Mouse (Mus musculus) cerebellum, postnatal 36 days (tissue): ENCODE measurements around the gene Mob2.
A peak's percentile ranks its signal among the peaks of the same experiment; 100 is the strongest.

ENCODE experiments used
- DNase-seq, 2 experiments: peaks; one replicate each; pipeline ENCODE4 v3.0.0; 2021 to 2022; ENCODE audit warnings: mixed read lengths in 2 of 2

Gene Mob2

DNA sequence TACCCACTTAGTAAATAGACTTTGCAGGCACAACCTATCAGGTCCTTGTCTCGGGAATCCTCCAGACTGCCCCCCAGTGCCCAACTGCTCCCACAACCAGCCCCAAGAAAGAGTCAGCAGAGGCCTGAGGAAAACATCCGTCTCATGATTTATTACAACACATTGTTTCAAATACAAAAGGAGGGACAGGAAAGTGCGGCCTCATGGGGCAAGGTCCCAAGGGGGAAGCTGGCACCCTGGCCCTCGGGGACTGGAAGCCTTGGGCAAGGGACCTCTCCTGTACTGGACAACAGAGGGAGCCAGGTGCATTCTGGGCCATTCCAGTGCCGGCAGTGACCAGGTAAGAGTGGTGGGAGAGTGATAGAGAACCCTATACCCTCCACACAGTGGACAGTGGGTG is 18.5 kb upstream of the Mob2 start:
- peak; percentile 3 to 4 for DNase-seq

DNA sequence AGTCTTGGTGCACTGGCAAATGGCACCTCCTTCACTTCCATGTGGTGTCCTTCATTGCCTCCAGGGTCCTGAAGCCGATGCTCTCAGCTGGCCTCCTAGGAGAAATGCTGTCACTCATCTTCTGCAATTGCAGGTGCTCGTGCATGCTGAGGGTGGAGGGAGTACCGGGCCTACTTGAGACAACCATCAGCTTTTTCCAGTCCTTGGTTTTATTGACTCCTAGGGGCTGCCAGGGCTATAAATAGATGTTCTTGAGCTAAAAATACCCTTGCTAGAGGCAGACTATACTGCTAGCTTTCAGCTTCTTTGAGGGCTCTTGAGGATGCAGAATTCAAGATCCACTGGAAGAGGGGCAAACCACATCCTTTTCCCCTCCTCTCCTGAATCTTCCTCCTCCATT is 16.3 kb upstream of the Mob2 start:
- DNase-seq, result peak in 1 of 2 experiments; percentile 21

DNA sequence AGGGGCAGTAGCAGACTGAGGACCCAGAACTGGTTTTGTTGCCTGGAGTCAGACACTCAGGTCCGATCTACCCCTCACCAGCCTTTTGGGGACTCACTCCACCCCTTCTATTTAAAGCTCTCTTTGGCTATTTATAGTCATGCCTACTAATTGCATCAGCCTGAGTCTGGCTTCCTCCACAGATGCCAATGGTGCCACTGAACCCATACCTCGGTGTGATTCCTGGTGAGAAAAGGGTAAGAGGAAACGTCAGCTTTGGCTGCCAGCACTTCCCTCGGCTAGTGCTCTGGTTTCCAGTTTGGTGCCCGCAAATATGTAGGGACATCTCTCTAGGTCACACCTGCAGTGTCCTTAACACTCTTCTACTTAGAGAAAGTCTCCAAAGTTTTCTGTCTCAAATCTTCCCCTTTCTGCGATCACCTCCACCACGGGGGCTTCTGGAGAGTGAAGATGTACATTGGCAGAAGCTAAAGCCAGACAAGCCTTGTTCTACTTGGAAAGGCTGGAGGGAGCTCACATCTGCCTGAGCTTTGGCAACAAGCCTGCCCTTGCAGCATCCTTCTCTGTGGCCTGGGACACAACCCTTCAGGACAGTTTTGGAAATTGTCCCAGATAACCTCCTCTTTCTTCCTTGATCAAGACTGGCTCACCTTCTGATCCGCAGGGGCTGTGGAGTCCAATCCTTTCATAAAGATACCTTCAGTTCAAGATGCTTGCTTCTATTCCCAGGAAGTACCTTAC is 13.5 kb upstream of the Mob2 start:
- DNase-seq, result peak in 1 of 2 experiments; percentile 5

DNA sequence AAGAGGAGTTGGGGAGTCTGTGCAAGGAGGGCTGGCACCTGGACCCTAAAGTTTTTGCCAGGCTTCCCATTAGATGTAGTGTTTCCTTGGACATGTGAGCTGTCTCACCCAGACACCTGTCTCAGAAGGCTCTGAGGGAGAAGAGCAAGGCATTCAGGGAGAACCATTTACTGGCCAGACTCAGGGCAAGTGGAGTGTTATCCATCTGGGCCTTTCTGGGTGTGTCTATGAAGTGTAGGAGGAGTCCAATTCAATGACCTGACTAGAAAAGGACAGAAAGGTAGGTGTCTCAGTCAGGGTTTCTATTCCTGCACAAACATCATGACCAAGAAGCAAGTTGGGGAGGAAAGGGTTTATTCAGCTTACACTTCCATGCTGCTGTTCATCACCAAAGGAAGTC is 10.9 kb upstream of the Mob2 start:
- no peak for DNase-seq

DNA sequence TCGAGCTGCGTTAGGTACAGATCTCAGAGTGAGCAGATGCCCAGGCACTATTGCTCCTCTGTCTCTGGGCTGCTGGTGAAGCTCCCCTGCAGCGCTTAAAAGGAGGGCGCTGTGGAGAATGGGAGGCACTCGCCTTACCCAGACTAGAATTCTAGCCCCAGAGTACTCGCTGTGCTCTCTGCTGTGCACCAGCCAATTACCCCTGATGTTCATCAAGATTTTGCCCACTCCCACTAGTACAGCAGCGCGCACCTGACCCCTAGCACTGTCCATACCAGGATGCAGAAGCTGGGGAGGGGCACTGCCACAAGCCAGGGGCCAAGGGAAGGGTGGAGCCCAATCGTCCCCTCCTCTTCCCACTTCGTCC is 10.3 kb upstream of the Mob2 start:
- DNase-seq, result no peak

DNA sequence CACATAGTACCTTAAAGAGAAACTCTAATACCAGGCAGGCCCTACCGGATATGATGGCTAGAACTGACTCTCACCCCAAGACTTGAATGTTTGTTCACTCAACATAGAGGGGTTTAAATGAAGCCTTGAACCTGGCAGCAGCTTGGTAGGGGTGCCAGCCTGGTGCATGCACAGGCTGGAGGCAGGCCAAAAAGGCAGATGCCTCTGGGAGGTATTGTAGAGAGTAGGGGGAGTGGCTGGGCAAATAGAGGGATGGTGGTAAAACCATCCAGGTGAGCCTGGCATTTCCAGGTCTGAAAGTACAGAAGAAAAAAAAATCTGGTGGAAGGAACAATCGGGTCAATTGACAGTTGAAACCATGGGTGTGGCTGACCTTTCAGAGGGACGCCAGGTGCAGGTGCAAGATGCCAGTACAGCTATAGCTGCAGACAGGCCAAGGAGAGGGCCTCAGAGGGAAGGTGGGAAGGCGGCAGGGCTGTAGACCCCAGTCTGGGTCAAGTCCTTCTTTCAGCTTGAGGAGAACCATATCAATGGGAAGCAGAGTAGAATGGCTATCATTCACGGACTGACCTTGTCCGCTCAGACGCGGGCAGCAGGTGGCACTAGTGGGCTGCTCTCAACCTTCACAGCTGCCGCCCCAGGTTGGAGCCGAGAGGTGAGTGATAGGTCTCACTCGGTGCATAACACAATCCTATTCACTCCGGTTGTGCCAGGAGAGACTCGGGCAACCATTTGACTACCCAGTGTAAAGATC is 9.8 kb upstream of the Mob2 start:
- peak; percentile 90 to 91 for DNase-seq

DNA sequence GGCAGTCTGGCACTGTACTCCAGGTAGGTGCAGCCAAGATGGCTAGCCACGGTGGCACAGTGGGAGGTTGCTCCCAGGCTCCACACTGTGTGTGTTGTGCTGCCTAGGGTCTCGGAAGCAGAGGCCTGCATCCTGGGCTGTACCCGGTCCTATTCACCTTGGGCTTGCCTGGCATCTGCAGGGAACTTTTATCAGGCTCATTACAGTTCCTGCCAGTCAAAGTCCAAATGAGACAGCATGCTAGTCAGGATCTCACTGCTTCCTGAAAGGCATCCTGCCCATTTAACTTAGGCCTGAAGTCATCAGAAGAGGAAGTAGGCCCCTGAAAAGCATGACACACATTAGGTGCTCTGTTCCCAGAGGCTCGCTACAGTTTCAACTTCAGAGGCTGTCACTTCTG is 7.6 kb upstream of the Mob2 start:
- no peak for DNase-seq

DNA sequence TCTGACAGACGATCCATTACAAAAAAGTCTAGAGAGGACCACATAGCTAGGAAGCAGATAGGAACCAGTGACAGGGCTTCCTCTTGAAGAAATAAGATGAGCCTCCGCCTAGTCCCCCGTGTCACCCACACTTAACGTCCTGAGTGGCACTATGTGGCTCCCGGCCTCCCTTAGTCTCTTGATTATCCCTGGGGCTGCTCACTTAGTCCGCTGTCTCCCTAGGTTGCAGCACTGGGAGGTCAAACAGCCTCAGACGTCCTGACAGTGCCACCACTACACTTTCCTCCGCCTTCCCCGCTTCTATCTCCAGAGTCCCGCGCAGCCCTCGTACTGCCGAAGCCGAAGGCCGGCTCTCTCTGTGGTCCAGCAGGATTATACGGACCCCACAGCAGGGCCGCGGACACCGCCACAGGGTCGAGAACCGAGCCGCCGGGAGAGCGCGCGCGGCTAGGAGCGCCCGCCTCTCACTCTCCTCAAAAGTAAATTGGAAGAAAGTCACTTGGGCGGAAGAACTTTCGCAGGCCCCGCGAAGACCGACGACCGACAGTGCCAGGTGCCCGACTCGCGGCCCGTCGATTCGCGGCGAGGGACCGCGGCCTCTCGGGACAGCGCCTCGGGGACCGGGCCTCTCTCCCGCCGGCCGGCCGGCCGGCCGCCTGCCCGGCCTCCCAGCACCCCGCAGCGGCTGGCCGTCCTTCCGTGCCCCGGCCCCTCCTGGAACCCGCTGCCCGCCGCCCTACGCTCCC is 507 bp downstream of the Mob2 start:
- DNase-seq, result peak in 1 of 2 experiments; percentile 23

DNA sequence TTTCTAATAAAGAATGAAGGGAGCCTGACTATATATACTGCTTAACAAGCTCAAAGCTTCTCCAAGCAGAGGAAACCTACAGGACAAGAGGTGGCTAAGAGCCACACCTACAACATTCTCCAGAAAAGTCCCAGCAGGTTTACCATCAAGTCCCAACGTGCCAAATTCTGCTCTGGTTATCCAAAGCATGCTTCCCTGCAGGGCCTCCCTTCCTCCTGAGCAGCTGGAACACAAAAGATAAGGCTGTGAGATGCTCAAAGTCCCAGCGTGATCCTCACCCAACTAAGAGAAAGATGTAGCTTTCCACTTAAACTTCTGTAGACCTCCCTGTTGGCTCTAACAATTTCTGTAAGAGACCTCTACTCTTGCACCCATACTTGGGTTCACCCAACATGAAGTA is 1.8 kb downstream of the Mob2 start:
- DNase-seq, result no peak

DNA sequence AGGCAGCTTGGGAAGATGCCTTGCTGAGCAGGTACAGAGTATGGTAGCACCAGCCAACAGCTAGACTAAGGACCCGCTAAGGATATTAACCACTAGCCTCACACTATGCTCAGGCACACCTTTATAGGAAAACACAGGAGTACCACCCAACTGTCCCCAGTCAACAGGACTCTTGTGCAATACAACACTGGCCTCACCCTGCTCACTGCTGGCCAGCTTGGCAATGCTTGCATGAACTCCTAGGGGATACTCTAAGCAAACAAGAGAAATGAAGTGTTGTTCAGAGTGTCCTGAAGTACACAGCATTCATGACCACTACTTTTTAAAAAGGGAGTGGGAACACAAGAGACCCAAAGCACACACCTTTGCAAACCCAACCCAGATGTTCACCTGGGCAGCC is 3.7 kb downstream of the Mob2 start:
- DNase-seq, result no peak

DNA sequence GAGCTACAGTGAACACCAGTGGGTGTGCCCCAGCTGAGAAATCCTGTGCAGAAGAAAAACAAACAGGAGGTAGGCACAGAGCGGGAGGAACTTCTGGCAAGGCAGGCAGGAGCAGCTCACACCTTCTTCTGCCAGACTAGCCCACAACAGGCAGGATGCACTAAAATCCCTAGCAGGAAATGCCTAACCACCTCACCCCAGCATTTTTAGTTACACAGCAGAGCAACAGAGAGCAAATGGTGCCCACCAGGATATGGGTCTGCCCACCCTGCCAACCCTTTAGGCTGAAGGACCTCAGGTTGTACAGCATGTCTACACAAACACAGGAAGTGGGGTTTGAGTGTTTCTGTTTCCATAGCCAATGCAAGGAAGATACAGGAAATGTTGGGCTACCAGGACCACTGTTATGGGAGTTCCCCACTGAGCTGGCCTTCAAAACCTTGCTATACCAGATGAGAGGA is 4.2 kb downstream of the Mob2 start:
- no peak for DNase-seq

DNA sequence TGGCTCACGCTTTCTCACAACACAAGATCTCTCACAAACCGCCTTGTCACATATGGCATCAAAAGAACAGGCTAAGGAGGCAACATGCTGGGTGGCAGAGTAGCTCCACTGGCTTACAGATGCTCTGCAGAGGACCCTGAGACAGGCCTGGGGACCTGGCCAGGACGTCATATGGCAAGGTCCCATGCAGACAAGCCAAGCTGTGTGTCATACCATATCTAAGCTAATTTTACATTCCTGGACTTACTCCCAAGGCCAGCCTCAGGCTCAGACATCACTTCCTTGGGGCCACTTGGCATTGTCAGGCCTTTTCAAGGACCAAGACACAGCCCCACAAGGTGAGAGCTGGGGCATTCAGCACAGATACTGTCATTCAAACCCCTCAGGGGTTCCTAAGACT is 5.4 kb downstream of the Mob2 start:
- DNase-seq, result no peak

DNA sequence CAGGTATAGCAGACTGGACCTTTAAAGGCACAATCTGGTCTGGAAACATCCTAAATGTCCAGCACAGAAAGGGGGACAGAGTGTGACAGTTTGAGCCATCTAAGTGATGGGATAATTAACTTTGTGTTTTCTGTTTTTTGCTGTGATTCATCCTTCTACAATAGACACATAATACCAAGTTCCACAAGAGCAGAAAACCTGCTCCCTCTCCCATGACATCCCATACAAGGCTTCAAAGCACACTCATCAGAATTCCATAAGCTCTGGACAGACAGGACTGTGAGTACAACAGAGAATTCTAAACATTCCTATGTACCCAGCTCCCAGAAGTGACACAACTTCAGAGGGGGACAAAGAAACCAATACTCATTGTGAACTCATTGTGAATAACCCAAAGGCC is 10.3 kb downstream of the Mob2 start:
- no peak for DNase-seq

DNA sequence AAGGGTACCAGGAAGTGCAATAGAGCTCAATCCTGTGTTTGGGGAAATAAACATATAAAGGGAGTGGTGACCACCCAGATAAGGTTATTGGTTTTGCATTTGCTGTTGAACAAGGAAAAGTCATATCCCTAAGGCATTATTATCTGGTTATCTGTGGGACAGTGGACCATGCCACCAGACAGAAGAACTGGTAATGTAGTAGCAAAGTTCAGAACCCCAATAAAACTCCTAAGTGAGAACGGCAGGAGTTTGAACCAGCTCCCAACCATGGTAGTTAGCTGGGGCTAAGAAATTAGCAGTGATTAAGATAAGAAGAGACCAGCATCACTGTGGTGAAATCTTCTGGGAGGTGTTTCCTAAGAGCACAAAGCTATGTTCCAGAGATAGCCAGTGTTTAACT is 14.9 kb downstream of the Mob2 start:
- DNase-seq, result no peak

DNA sequence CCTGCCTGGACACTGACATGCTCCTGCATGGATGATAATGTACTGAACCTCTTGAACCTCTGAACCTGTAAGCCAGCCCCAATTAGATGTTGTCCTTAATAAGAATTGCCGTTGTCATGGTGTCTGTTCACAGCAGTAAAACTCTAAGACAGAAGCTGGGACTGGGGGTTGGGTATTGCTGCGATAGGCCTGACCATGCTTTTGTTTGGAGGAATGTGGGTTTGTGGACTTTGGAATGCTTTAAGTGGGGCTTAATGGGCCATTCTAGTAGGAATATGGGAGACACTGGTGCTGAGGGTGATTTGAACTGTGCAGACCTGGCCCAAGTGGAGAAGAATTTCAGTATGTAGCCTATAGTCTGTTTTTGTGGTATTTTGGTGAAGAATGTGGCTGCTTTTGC is 15.5 kb downstream of the Mob2 start:
- no peak for DNase-seq

DNA sequence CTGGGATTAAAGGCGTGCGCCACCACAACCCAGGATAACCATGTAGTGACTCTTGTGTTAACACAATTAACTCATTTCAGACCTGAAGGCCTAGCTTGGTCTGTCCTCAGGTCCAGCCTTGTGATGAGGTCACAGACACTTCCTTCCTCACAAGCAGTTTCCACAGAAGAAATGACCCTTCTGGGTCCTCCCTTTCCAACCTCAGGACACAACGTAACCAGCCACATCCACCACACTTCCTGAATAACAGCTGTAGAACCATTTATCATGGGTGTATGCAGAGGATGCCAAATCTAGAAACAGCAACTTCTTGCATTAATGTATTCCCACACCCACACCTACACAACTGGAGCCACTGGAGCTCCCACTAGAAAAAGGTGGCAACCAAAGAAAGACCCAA is 20.1 kb downstream of the Mob2 start:
- no peak for DNase-seq

DNA sequence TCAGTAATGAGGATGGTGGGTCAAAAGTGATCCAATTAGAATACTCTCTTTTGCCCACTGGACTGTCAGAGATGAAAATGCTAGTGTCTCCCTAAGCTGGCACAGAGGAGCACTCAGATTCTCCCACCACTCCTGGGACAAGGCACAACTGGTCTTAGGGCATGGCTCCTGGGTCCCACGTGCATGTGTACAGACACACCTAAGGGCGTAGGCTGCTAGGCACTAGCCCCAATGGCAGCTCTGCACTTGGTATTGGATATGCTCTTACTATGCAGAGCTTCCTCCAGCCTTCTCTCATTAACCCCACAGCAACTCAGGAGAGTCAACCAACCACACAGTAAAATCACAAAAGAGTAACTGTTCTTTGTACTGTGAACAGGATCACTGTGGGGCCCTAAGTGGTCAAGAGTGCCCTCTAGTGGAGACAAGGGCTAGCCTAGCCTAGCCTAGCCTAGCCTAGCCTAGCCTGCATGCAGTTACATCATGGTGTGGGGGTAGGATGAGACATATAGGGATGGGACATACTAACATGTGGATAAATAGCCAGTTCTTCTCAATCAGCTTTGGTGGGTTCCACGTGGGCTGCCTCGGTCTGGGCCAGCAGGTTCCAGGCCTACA is 23.2 kb downstream of the Mob2 start:
- DNase-seq, result peak; percentile 67 to 70

DNA sequence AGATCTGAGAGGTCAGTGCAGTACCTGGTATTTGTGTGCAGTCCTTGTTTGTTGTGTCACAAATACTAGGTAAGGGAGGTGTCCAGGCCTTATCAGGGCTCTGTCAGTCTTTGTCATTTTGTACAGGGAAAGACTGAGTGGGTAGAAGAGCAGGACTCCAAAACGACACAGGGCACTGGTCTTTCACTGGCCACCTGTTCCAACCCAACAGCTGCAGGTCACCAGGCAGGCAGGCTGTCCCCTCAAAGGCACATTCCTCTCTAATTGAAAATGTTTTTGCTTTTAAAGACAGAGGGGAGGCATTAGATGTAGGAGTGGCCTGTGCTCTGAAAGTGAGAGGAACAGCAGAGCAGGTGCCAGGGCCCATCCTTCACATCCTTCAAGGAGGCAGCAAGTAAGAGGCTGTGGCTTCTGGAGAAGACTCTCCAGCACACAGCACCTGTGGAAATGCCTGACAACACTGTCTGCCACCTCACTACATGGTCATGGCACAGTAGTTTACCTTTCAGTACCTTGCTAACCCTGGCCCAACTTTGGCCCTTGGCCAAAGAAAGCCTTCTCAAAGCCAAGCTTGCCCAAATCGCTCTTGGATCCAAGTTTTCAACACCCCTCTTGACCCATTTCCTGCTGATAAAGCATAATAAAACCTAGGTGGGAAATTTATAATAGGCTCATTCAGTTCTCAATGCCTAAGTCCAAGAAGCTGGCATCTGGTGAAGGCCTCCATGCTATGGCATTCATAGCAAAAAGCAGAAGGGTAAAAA is 25.6 kb downstream of the Mob2 start:
- DNase-seq, result no peak

DNA sequence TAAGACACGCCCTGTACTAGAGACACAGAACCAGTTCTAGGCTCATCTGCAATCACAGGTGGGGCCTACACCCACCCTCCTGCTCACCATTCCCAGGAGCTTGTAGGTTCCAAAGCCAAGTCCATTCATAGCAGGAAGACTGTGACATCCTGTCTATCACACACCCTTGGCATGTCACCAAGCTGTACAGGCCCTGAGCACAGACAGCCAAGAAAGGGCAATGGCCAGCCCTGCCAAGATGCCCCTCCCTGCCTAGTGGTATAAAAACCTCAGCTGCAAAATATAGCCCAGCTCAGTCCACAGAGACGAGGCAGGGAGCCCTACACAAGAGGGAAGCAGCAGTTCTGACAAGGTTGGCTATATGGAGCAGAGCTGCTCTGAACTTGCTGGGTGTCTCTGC is 26.7 kb downstream of the Mob2 start:
- DNase-seq, result peak; percentile 52 to 63

DNA sequence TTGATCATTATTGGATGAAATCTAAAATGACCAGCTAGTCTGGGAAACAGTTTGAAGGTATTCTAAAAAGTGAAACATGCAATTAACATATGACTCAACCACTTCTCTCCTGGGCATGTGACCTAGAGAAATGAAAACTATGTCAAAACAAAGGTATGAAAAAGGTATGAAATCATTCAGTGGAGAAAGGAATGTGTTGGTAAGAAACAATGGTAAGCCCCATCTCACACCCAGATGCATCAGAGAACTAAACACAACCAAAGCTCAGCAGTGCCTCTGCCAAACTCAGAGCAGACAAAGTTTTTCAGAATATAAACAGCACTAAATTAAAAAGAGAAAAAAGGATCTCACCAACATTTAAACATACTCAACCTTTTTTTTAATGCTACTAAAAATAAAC is 30.8 kb downstream of the Mob2 start:
- no peak for DNase-seq

DNA sequence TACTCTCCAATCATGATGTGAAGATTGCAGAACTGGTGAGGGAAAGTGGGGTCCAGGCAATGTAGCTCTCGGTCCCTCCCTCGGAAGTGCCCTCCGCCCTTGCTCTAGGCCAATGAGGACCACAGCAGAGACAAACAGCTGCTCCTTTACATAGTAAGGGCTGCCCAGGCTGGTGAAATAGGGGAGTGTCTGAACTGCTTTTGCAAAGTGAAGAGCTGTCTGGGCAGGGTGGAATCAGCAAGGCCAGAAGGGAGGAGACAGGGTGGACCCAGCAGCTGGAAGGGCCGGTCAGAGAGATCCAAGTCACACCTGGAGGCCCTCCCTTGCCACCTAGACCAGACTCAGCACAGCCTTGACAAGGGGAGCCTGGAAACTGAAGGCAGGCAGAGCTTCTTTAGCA is 34.9 kb downstream of the Mob2 start:
- DNase-seq, result no peak

DNA sequence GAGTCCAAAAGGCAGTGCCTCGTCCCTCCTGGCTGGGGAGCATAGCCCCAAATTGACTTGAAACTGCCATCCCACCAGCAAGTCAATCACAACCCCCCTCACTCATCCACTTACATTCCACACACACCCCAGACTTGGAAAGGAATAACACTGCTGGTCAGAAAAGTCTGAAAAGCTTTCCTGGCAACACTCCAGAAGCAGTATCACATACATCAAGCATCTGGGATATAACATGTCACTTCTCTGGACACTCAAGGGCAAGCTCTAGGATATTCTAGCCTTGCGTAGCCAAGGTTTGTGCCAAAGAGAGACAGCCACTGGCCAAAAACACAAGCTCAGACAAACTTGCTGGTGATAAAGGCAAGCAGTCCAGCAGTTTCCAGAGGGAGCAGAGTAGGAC is 35.7 kb downstream of the Mob2 start:
- DNase-seq, result no peak

DNA sequence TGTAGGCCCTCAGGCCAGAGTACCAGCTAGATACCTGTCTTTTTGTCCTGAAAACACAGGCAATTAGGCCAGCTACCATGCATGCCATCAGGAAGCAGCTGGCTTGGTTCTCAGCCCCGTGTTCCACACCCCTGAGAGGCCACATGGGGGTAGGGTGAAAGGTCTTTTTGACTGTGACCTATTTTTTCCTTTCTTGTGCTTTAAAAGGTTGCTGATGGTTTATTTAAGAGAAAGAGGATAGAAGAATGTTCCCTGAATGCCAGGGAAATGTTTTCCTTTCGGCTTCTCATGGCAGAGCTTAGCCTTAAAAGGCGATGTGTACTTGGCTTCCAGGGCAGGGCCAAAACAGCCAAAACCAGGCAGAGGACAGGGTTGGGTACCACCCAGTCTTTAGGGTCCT is 40.0 kb downstream of the Mob2 start:
- DNase-seq, result no peak
